Mouse (Mus musculus) spleen, adult 2 months (tissue): Measurements from ENCODE around the gene Gmppb.

Experiments
- CTCF ChIP-seq: fragments of 200-500 bp; IDR thresholded peaks from 2 replicates; pipeline ENCODE4 v1.5.1; 2011; ENCODE audit warnings: mild to moderate bottlenecking, inconsistent platforms; ENCODE audit not compliant: insufficient read depth, insufficient read length, insufficient replicate concordance; ENCODE audit errors: extremely low read depth
- POLR2A ChIP-seq: fragments of 200-500 bp; IDR thresholded peaks from 2 replicates; pipeline ENCODE4 v1.6.1; 2011; ENCODE audit warnings: low read depth, low read length, inconsistent platforms

DNA sequence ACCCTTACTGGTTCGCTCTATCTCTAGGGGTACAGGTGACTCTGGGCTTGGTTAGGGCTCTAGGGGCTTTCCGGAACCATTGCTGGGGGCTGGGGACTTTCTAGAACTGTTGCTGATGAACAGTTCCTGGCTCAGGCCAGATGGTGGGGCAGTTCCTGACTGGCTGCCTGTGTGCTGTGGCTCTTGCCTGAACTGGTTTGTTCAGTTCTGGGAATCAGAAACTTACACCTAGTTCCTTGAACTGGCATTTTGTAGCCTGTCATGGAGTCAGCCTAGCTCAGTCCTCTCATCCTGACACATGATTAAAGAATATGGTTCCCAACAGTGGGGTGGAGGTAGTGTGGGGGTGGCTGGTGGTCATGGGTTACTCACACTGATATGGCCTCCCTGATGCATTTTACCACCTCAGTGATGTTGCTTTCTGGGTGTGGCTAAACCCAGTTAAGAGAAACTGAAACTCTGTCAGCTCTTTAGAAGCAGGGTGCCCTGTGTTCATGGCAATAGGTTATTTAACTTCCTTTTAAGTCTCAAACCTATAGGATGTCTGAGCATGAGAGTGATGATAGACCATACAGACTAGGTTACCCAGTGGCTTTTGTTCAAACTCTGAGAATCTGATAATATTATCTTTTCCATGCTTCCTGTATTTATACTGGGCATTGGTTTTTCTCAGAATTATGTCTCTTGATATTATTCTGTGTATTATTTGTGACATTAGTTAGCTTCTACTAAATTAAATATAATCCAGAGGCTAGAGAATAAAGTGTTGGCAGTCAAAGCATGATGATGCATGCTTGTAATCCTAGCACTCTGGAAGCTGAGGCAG, 13.5 kb upstream of the Gmppb start:
- TF ChIP-seq CTCF, result no peak
- no peak for TF ChIP-seq POLR2A
